Mouse (Mus musculus) limb, embryonic 14.5 days (tissue): ENCODE measurements around the gene Ramp2. TPM values are rescaled to one million over a fixed set of nuclear protein-coding genes. Genes with fewer than 3 reads are reported as not detected.

Experiments used
- ATAC-seq: fragments of 200-750 bp; cut with Nextera tagmentation; 2 replicates; pipeline ENCODE4 v1.8.0; 2017; ENCODE audit warnings: low read depth, moderate number of reproducible peaks, moderate TSS enrichment; ENCODE audit not compliant: low FRiP score
- DNase-seq: peaks from one replicate; pipeline ENCODE4 v3.0.0-alpha.2; 2015; ENCODE audit warnings: low spot score
- H3K27ac ChIP-seq: fragments of 300-500 bp; sonication (generic); replicated peaks from 2 replicates; pipeline ENCODE4 v1.5.1; 2014; ENCODE audit warnings: low read depth, mild to moderate bottlenecking, low read length, moderate library complexity, mixed read lengths
- H3K27me3 ChIP-seq: fragments of 300-500 bp; sonication (generic); 2 replicates; pipeline ENCODE4 v1.6.1; 2014; ENCODE audit warnings: low read length, mixed read lengths; ENCODE audit not compliant: control insufficient read depth, insufficient read depth
- H3K36me3 ChIP-seq: fragments of 300-500 bp; sonication (generic); 2 replicates; pipeline ENCODE4 v1.6.1; 2014; ENCODE audit warnings: mild to moderate bottlenecking, low read length, moderate library complexity, mixed read lengths; ENCODE audit not compliant: control insufficient read depth, insufficient read depth
- H3K4me1 ChIP-seq: fragments of 300-500 bp; sonication (generic); 2 replicates; pipeline ENCODE4 v1.6.1; 2014; ENCODE audit warnings: antibody characterized with exemption, low read length, mixed read lengths; ENCODE audit not compliant: control insufficient read depth, insufficient read depth
- H3K4me2 ChIP-seq: fragments of 300-500 bp; sonication (generic); replicated peaks from 2 replicates; pipeline ENCODE4 v1.6.1; 2014; ENCODE audit warnings: low read depth, mild to moderate bottlenecking, low read length, moderate library complexity; ENCODE audit not compliant: severe bottlenecking
- H3K4me3 ChIP-seq: fragments of 300-500 bp; sonication (generic); replicated peaks from 2 replicates; pipeline ENCODE4 v1.5.1; 2014; ENCODE audit warnings: low read length
- H3K9ac ChIP-seq: fragments of 300-500 bp; sonication (generic); 2 replicates; pipeline ENCODE4 v1.6.1; 2014; ENCODE audit warnings: mild to moderate bottlenecking, low read depth, low read length, moderate library complexity; ENCODE audit not compliant: severe bottlenecking
- H3K9me3 ChIP-seq: fragments of 300-500 bp; sonication (generic); 2 replicates; pipeline ENCODE4 v1.6.1; 2016; ENCODE audit warnings: low read length; ENCODE audit not compliant: control insufficient read depth
- POLR2A ChIP-seq: fragments of 200-500 bp; IDR thresholded peaks from 2 replicates; pipeline ENCODE4 v1.8.0; 2012; ENCODE audit warnings: inconsistent platforms, mild to moderate bottlenecking, moderate library complexity, borderline replicate concordance; ENCODE audit not compliant: insufficient read depth, insufficient read length; ENCODE audit errors: extremely low read depth
- WGBS: fragments of 180-500 bp; shearing (Covaris S2); extraction: QIAGEN DNeasy Blood & Tissue Kit; methylation state at CpG from one replicate; pipeline ENCODE4 v1.1.7; 2014; 5-methylcytosine and 5-hydroxymethylcytosine counted together
- polyA plus RNA-seq, 2 experiments: library from polyadenylated mRNA; depleted of rRNA in 1 of 2; stranded (reverse) in 1 of 2; unstranded in 1 of 2; fragments of >200 nt; fragmentation: Nextera tagmentation in 1 of 2; extraction: Ambion mirVana in 1 of 2; gene quantifications; 2 replicates each; pipeline versions ENCODE4 v1.2.1 to v1.2.3; 2012 to 2014

Gene Ramp2
- polyA plus RNA-seq, 2 experiments: 89.4 to 98.9 TPM

DNA sequence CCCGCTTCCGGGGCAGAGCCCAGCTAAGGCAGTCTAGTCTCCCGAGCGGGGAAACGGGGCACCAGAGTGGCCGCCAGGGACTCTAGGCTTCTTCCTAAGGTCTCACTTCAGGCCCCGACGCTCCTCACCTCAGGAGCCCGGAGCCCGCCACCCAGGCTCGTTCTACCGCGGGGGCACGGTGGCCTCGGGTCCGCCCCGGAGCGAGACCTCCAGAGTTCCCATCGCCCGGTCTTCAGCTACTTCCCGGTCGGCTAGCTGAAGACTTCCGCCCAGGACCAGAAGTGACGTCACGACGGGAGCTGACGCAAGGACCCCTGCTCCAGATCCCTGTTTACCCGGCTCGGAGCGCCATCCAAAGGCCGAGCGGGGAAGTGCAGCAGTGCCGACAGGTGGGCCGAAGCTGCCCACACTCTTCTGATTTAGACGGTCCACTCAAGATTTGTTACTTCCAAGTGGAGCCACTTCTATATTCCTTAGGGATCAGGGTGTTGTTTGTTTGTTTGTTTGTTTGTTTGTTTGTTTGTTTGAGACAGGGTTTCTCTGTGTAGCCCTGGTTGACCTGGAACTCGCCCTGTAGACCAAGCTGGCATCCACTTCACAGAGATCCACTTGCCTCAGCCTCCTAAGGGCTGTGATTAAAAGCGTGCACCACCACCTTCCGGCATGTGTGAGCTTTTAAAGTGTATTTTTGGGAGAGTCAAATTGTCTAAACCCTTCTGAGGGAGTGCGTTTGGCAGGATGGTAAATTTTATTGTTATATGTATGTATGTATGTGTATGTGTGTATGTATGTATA, 56.4 kb downstream of the Ramp2 start, which contains the start of gene Becn1:
Gene Becn1, minus strand, starts transcription at position 283 of the 795 bp plus-strand sequence.
- peak; percentile 95 for DNase-seq
- ATAC-seq: peak; percentile 93
- H3K9me3 ChIP-seq: no peaks in the 10 kb centered on the region
- 6% methylated on average over 34 of the region's 39 CpGs for WGBS
- H3K9ac ChIP-seq: peak within 1 kb of the TSS; percentile 86
- H3K4me1 ChIP-seq: peaks cover 10% of the 10 kb centered on the region
- H3K27ac ChIP-seq: 0 out of 2 replicates have a peak within 1 kb of the TSS, but pooled peaks have one; percentile 26
- H3K27me3 ChIP-seq: no peaks in the 10 kb centered on the region
- peak within 1 kb of the TSS; percentile 82 for H3K4me2 ChIP-seq
- peaks cover 25% of the 10 kb centered on the region for H3K36me3 ChIP-seq
- no peak for TF ChIP-seq POLR2A
- peak within 1 kb of the TSS; percentile 87 for H3K4me3 ChIP-seq

DNA sequence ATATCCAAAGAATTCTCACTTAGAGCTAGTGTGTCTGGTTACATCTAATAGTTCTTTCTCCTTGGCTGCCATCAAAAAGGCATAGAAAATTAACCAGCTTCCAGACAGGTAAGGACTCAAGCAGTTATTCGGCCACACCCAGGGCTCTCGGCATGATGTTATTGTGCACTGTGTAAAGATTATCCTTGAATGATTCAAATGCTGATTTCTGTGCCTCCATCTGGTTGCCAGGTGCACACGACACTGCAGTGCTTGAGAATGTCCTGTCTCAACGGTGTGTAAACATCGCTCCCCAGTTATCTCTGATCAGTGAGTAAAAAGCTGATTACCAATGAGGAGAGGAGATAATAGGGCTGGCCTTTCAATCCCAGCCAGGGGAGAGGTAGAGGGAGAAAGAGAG, 61.9 kb downstream of the Ramp2 start:
- DNase-seq (no peak), ATAC-seq (no peak)
- Histone ChIP-seq H3K4me3 (no peak overlapping the region), H3K4me2 (no peak overlapping the region), H3K27me3 (no peaks in the 10 kb centered on the region), H3K36me3 (no peaks in the 10 kb centered on the region), H3K27ac (no peak overlapping the region), H3K9ac (no peak overlapping the region), H3K4me1 (no peaks in the 10 kb centered on the region), H3K9me3 (no peaks in the 10 kb centered on the region)
- 37% methylated on average over 5 of the region's 5 CpGs for WGBS
- no peak for TF ChIP-seq POLR2A

Other genes with a start within 250 kb of the Ramp2 start
- 60.9 and 72.8 TPM in 2 replicates for gene Atp6v0a1, start 236.6 kb upstream of the Ramp2 start, polyA plus RNA-seq (2012; rRNA removed)
- gene Atp6v0a1, start 236.6 kb upstream of the Ramp2 start, polyA plus RNA-seq (2014; fragmentation: Nextera tagmentation; extraction: Ambion mirVana): 31.8 and 32.7 TPM in 2 replicates
- gene Naglu, start 176.0 kb upstream of the Ramp2 start, polyA plus RNA-seq (2012; rRNA removed): 12.8 and 18.5 TPM in 2 replicates
- 9.8 and 10.3 TPM in 2 replicates for gene Naglu, start 176.0 kb upstream of the Ramp2 start, polyA plus RNA-seq (2014; fragmentation: Nextera tagmentation; extraction: Ambion mirVana)
- gene Hsd17b1, start 167.6 kb upstream of the Ramp2 start, polyA plus RNA-seq (2012; rRNA removed): 0.23 and 0.42 TPM in 2 replicates
- gene Hsd17b1, start 167.6 kb upstream of the Ramp2 start, polyA plus RNA-seq (2014; fragmentation: Nextera tagmentation; extraction: Ambion mirVana): not detected in 2 replicates
- gene Coasy, start 163.5 kb upstream of the Ramp2 start, polyA plus RNA-seq (2012; rRNA removed): 49.1 and 64.3 TPM in 2 replicates
- gene Coasy, start 163.5 kb upstream of the Ramp2 start, polyA plus RNA-seq (2014; fragmentation: Nextera tagmentation; extraction: Ambion mirVana): 41.9 and 43.3 TPM in 2 replicates
- 40.2 and 61.6 TPM in 2 replicates for gene Mlx, start 158.8 kb upstream of the Ramp2 start, polyA plus RNA-seq (2012; rRNA removed)
- 42.4 and 44.4 TPM in 2 replicates for gene Mlx, start 158.8 kb upstream of the Ramp2 start, polyA plus RNA-seq (2014; fragmentation: Nextera tagmentation; extraction: Ambion mirVana)
- gene Psmc3ip, start 150.6 kb upstream of the Ramp2 start, polyA plus RNA-seq (2012; rRNA removed): 15.7 and 24.3 TPM in 2 replicates
- 32.9 and 36.5 TPM in 2 replicates for gene Psmc3ip, start 150.6 kb upstream of the Ramp2 start, polyA plus RNA-seq (2014; fragmentation: Nextera tagmentation; extraction: Ambion mirVana)
- 53.6 and 65.4 TPM in 2 replicates for gene Retreg3, start 126.1 kb upstream of the Ramp2 start, polyA plus RNA-seq (2012; rRNA removed)
- 11.3 and 12.7 TPM in 2 replicates for gene Retreg3, start 126.1 kb upstream of the Ramp2 start, polyA plus RNA-seq (2014; fragmentation: Nextera tagmentation; extraction: Ambion mirVana)
- gene Tubg1, start 126.1 kb upstream of the Ramp2 start, polyA plus RNA-seq (2012; rRNA removed): 32.4 and 36.8 TPM in 2 replicates
- 52.5 and 52.7 TPM in 2 replicates for gene Tubg1, start 126.1 kb upstream of the Ramp2 start, polyA plus RNA-seq (2014; fragmentation: Nextera tagmentation; extraction: Ambion mirVana)
- 6.2 and 7.3 TPM in 2 replicates for gene Tubg2, start 90.1 kb upstream of the Ramp2 start, polyA plus RNA-seq (2012; rRNA removed)
- gene Tubg2, start 90.1 kb upstream of the Ramp2 start, polyA plus RNA-seq (2014; fragmentation: Nextera tagmentation; extraction: Ambion mirVana): 7.1 and 8.0 TPM in 2 replicates
- 1.5 and 2.1 TPM in 2 replicates for gene Cntnap1, start 75.5 kb upstream of the Ramp2 start, polyA plus RNA-seq (2012; rRNA removed)
- 0.56 and 0.64 TPM in 2 replicates for gene Cntnap1, start 75.5 kb upstream of the Ramp2 start, polyA plus RNA-seq (2014; fragmentation: Nextera tagmentation; extraction: Ambion mirVana)
- gene Plekhh3, start 74.7 kb upstream of the Ramp2 start, polyA plus RNA-seq (2012; rRNA removed): 17.4 and 20.6 TPM in 2 replicates
- gene Plekhh3, start 74.7 kb upstream of the Ramp2 start, polyA plus RNA-seq (2014; fragmentation: Nextera tagmentation; extraction: Ambion mirVana): 19.6 and 20.5 TPM in 2 replicates
- gene Ccr10, start 70.6 kb upstream of the Ramp2 start, polyA plus RNA-seq (2012; rRNA removed): 0.09 and 0.17 TPM in 2 replicates
- gene Ccr10, start 70.6 kb upstream of the Ramp2 start, polyA plus RNA-seq (2014; fragmentation: Nextera tagmentation; extraction: Ambion mirVana): 0.11 and 0.41 TPM in 2 replicates
- 28.3 and 28.4 TPM in 2 replicates for gene Ezh1, start 19.6 kb upstream of the Ramp2 start, polyA plus RNA-seq (2012; rRNA removed)
- gene Ezh1, start 19.6 kb upstream of the Ramp2 start, polyA plus RNA-seq (2014; fragmentation: Nextera tagmentation; extraction: Ambion mirVana): 14.4 and 17.0 TPM in 2 replicates
- gene Vps25, start 7.7 kb downstream of the Ramp2 start, polyA plus RNA-seq (2012; rRNA removed): 70.3 and 71.7 TPM in 2 replicates
- gene Vps25, start 7.7 kb downstream of the Ramp2 start, polyA plus RNA-seq (2014; fragmentation: Nextera tagmentation; extraction: Ambion mirVana): 120 and 124 TPM in 2 replicates
- gene Wnk4, start 14.5 kb downstream of the Ramp2 start, polyA plus RNA-seq (2012; rRNA removed): 14.9 and 18.4 TPM in 2 replicates
- gene Wnk4, start 14.5 kb downstream of the Ramp2 start, polyA plus RNA-seq (2014; fragmentation: Nextera tagmentation; extraction: Ambion mirVana): 9.9 and 10.7 TPM in 2 replicates
- 1.1 and 1.6 TPM in 2 replicates for gene Cntd1, start 33.0 kb downstream of the Ramp2 start, polyA plus RNA-seq (2012; rRNA removed)
- gene Cntd1, start 33.0 kb downstream of the Ramp2 start, polyA plus RNA-seq (2014; fragmentation: Nextera tagmentation; extraction: Ambion mirVana): 0.61 and 0.93 TPM in 2 replicates
- 110 and 183 TPM in 2 replicates for gene Coa3, start 33.1 kb downstream of the Ramp2 start, polyA plus RNA-seq (2012; rRNA removed)
- 182 and 187 TPM in 2 replicates for gene Coa3, start 33.1 kb downstream of the Ramp2 start, polyA plus RNA-seq (2014; fragmentation: Nextera tagmentation; extraction: Ambion mirVana)
- 86.5 and 100 TPM in 2 replicates for gene Becn1, start 56.3 kb downstream of the Ramp2 start, polyA plus RNA-seq (2012; rRNA removed)
- 118 and 135 TPM in 2 replicates for gene Becn1, start 56.3 kb downstream of the Ramp2 start, polyA plus RNA-seq (2014; fragmentation: Nextera tagmentation; extraction: Ambion mirVana)
- 128 and 142 TPM in 2 replicates for gene Psme3, start 70.2 kb downstream of the Ramp2 start, polyA plus RNA-seq (2012; rRNA removed)
- gene Psme3, start 70.2 kb downstream of the Ramp2 start, polyA plus RNA-seq (2014; fragmentation: Nextera tagmentation; extraction: Ambion mirVana): 105 TPM in 2 replicates
- 6.2 and 8.2 TPM in 2 replicates for gene Aoc2, start 79.0 kb downstream of the Ramp2 start, polyA plus RNA-seq (2012; rRNA removed)
- 0.84 and 0.86 TPM in 2 replicates for gene Aoc2, start 79.0 kb downstream of the Ramp2 start, polyA plus RNA-seq (2014; fragmentation: Nextera tagmentation; extraction: Ambion mirVana)
- gene Aoc3, start 84.6 kb downstream of the Ramp2 start, polyA plus RNA-seq (2012; rRNA removed): 3.1 TPM in 2 replicates
- 0.68 and 1.0 TPM in 2 replicates for gene Aoc3, start 84.6 kb downstream of the Ramp2 start, polyA plus RNA-seq (2014; fragmentation: Nextera tagmentation; extraction: Ambion mirVana)
- not detected in 2 replicates for gene G6pc, start 121.5 kb downstream of the Ramp2 start, polyA plus RNA-seq (2012; rRNA removed)
- not detected in 2 replicates for gene G6pc, start 121.5 kb downstream of the Ramp2 start, polyA plus RNA-seq (2014; fragmentation: Nextera tagmentation; extraction: Ambion mirVana)
- 39.3 and 41.1 TPM in 2 replicates for gene Aarsd1, start 171.6 kb downstream of the Ramp2 start, polyA plus RNA-seq (2012; rRNA removed)
- gene Aarsd1, start 171.6 kb downstream of the Ramp2 start, polyA plus RNA-seq (2014; fragmentation: Nextera tagmentation; extraction: Ambion mirVana): 62.8 and 63.2 TPM in 2 replicates
- 1.3 and 4.2 TPM in 2 replicates for gene Gm27029, start 178.8 kb downstream of the Ramp2 start, polyA plus RNA-seq (2012; rRNA removed)
- 11.8 and 12.1 TPM in 2 replicates for gene Gm27029, start 178.8 kb downstream of the Ramp2 start, polyA plus RNA-seq (2014; fragmentation: Nextera tagmentation; extraction: Ambion mirVana)
- gene Rundc1, start 179.1 kb downstream of the Ramp2 start, polyA plus RNA-seq (2012; rRNA removed): 19.3 and 20.6 TPM in 2 replicates
- 17.6 and 17.8 TPM in 2 replicates for gene Rundc1, start 179.1 kb downstream of the Ramp2 start, polyA plus RNA-seq (2014; fragmentation: Nextera tagmentation; extraction: Ambion mirVana)
- 23.7 and 27.5 TPM in 2 replicates for gene Ptges3l, start 179.3 kb downstream of the Ramp2 start, polyA plus RNA-seq (2012; rRNA removed)
- 13.9 and 20.5 TPM in 2 replicates for gene Ptges3l, start 179.3 kb downstream of the Ramp2 start, polyA plus RNA-seq (2014; fragmentation: Nextera tagmentation; extraction: Ambion mirVana)
- gene Rpl27, start 196.3 kb downstream of the Ramp2 start, polyA plus RNA-seq (2012; rRNA removed): 1,216 and 1,303 TPM in 2 replicates
- 384 and 422 TPM in 2 replicates for gene Rpl27, start 196.3 kb downstream of the Ramp2 start, polyA plus RNA-seq (2014; fragmentation: Nextera tagmentation; extraction: Ambion mirVana)
- 13.1 and 15.2 TPM in 2 replicates for gene Ifi35, start 202.4 kb downstream of the Ramp2 start, polyA plus RNA-seq (2012; rRNA removed)
- 16.1 and 16.7 TPM in 2 replicates for gene Ifi35, start 202.4 kb downstream of the Ramp2 start, polyA plus RNA-seq (2014; fragmentation: Nextera tagmentation; extraction: Ambion mirVana)
- 20.7 and 21.8 TPM in 2 replicates for gene Rnd2, start 219.0 kb downstream of the Ramp2 start, polyA plus RNA-seq (2012; rRNA removed)
- 8.4 and 10.4 TPM in 2 replicates for gene Rnd2, start 219.0 kb downstream of the Ramp2 start, polyA plus RNA-seq (2014; fragmentation: Nextera tagmentation; extraction: Ambion mirVana)
- gene Vat1, start 220.2 kb downstream of the Ramp2 start, polyA plus RNA-seq (2012; rRNA removed): 88.0 and 96.1 TPM in 2 replicates
- 56.1 and 63.3 TPM in 2 replicates for gene Vat1, start 220.2 kb downstream of the Ramp2 start, polyA plus RNA-seq (2014; fragmentation: Nextera tagmentation; extraction: Ambion mirVana)